ENCODE assay signal across 8 mouse cellular contexts in genomic region chr14:115042055-115042564, GRCm38 (mm10). TPM values are rescaled to one million over a fixed set of nuclear protein-coding genes. Genes with fewer than 3 reads are reported as not detected.
DNase-seq lines count a peak whose midpoint lies in the region; ATAC-seq and TF ChIP-seq lines count a peak whose summit lies in the region.

No protein-coding gene starts in this region.

- H3K9me3 ChIP-seq in ES-Bruce4 (replicated peaks; ENCODE audit: control insufficient read depth, insufficient read depth, low read length, poor library complexity, severe bottlenecking) = no peaks in the 10 kb centered on the region
- no peaks in the 10 kb centered on the region for H3K9me3 ChIP-seq in forebrain, embryonic 13.5 days (replicated peaks)
- H3K9me3 ChIP-seq in liver, postnatal 0 days (ENCODE audit: low read length) = no peaks in the 10 kb centered on the region
- no peaks in the 10 kb centered on the region for H3K9me3 ChIP-seq in neural tube, embryonic 13.5 days

- H3K9ac ChIP-seq in ES-Bruce4 (ENCODE audit: low read depth, poor library complexity, severe bottlenecking) = peak overlapping the region; percentile 100
- H3K9ac ChIP-seq in forebrain, embryonic 13.5 days = peak overlapping the region; percentile 99
- peak overlapping the region; percentile 89 for H3K9ac ChIP-seq in liver, postnatal 0 days (replicated peaks)
- peak overlapping the region; percentile 97 for H3K9ac ChIP-seq in neural tube, embryonic 13.5 days

- no peak for TF ChIP-seq EP300 in ES-Bruce4 (IDR thresholded peaks at IDR 0.05; ENCODE audit: insufficient read depth, low read depth, low read length)
- TF ChIP-seq EP300 in liver, postnatal 0 days (IDR thresholded peaks at IDR 0.05; ENCODE audit: low read depth) = no peak

- TF ChIP-seq POLR2A in ES-Bruce4 (IDR thresholded peaks at IDR 0.05; ENCODE audit: insufficient read depth, low read length) = no peak

- peak overlapping the region; percentile 68 for H3K27ac ChIP-seq in ES-Bruce4 (ENCODE audit: insufficient read depth, low read length)
- H3K27ac ChIP-seq in forebrain, embryonic 13.5 days = peak overlapping the region; percentile 94
- peak overlapping the region; percentile 96 for H3K27ac ChIP-seq in liver, postnatal 0 days (ENCODE audit: low read depth)
- peak overlapping the region; percentile 97 for H3K27ac ChIP-seq in neural tube, embryonic 13.5 days (replicated peaks)

- peaks cover 1% of the 10 kb centered on the region; the same call in 1 of the 2 replicates for H3K27me3 ChIP-seq in ES-Bruce4 (ENCODE audit: control insufficient read depth, insufficient read depth, low read length, poor library complexity, severe bottlenecking)
- H3K27me3 ChIP-seq in forebrain, embryonic 13.5 days = peaks cover 5% of the 10 kb centered on the region; the same call in 1 of the 2 replicates
- 0 out of 2 replicates have a peak, but pooled peaks cover 3% of the 10 kb centered on the region for H3K27me3 ChIP-seq in liver, postnatal 0 days (ENCODE audit: insufficient read depth, low read length)
- peaks cover 5% of the 10 kb centered on the region for H3K27me3 ChIP-seq in neural tube, embryonic 13.5 days

- H3K4me2 ChIP-seq in forebrain, embryonic 13.5 days = peak overlapping the region; percentile 61
- peak overlapping the region; percentile 73 for H3K4me2 ChIP-seq in liver, postnatal 0 days (ENCODE audit: low read depth, low read length)
- H3K4me2 ChIP-seq in neural tube, embryonic 13.5 days = peak overlapping the region; percentile 89

- peak; percentile 66 for DNase-seq in cerebellum, adult 11 months
- DNase-seq in heart, postnatal 14 days = peak; percentile 92 to 93
- peak; percentile 86 for DNase-seq in layer of hippocampus, adult 11-12 months (ENCODE audit: low spot score)
- DNase-seq in liver, postnatal 0 days = peak; percentile 89
- peak; percentile 45 for DNase-seq in telencephalon, adult 2 months (ENCODE audit: low read depth, low spot score)

- no peaks in the 10 kb centered on the region for H3K4me1 ChIP-seq in ES-Bruce4 (ENCODE audit: control insufficient read depth, insufficient read depth, low read length)
- peaks cover 40% of the 10 kb centered on the region for H3K4me1 ChIP-seq in forebrain, embryonic 13.5 days
- peaks cover 15% of the 10 kb centered on the region for H3K4me1 ChIP-seq in liver, postnatal 0 days (ENCODE audit: insufficient read depth)
- H3K4me1 ChIP-seq in neural tube, embryonic 13.5 days (replicated peaks) = peaks cover 46% of the 10 kb centered on the region

- peak overlapping the region; percentile 84 for H3K4me3 ChIP-seq in ES-Bruce4 (ENCODE audit: low read depth, low read length)
- H3K4me3 ChIP-seq in forebrain, embryonic 13.5 days = peak overlapping the region; percentile 94
- peak overlapping the region; percentile 67 for H3K4me3 ChIP-seq in liver, postnatal 0 days (ENCODE audit: low read depth, low read length)
- H3K4me3 ChIP-seq in neural tube, embryonic 13.5 days = peak overlapping the region; percentile 87

- peaks cover 45% of the 10 kb centered on the region for H3K36me3 ChIP-seq in ES-Bruce4 (ENCODE audit: control insufficient read depth, insufficient read depth, low read length, poor library complexity, severe bottlenecking)
- H3K36me3 ChIP-seq in forebrain, embryonic 13.5 days (ENCODE audit: poor library complexity, severe bottlenecking) = peaks cover 37% of the 10 kb centered on the region
- peaks cover 34% of the 10 kb centered on the region for H3K36me3 ChIP-seq in liver, postnatal 0 days (replicated peaks; ENCODE audit: insufficient read depth, low read length)
- H3K36me3 ChIP-seq in neural tube, embryonic 13.5 days = peaks cover 36% of the 10 kb centered on the region

- peak; percentile 85 for ATAC-seq in forebrain, embryonic 13.5 days
- peak; percentile 78 for ATAC-seq in liver, postnatal 0 days
- ATAC-seq in neural tube, embryonic 13.5 days (ENCODE audit: low read depth) = peak; percentile 84

- intact Hi-C loops in heart, postnatal 14 days (cut with DNase I) = loop anchor here (2.0 kb wide), 1 partner anchor 187 kb away; no protein-coding TSS in a partner anchor

- 0% methylated on average over 24 of the region's 51 CpGs for WGBS in forebrain, embryonic 13.5 days
- WGBS in liver, postnatal 0 days (ENCODE audit: insufficient replicate concordance) = 0% methylated on average over 30 of the region's 51 CpGs
- WGBS in neural tube, embryonic 13.5 days = 0% methylated on average over 25 of the region's 51 CpGs

- TF ChIP-seq CTCF in ES-Bruce4 (IDR thresholded peaks at IDR 0.05; ENCODE audit: low read depth, low read length) = peak; percentile 37
- peak; percentile 78 for TF ChIP-seq CTCF in liver, postnatal 0 days (IDR thresholded peaks at IDR 0.05; ENCODE audit: low read depth)

RNA-seq across cellular contexts. Expression of gene Gpc5, which starts 49.9 kb away (rescaled TPM):
- polyA plus RNA-seq in ES-Bruce4 (2011; ENCODE audit: insufficient read depth, insufficient read length, low read depth, missing spikeins) = not detected in 2 replicates
- polyA plus RNA-seq in forebrain, embryonic 13.5 days (2015; fragmentation: Nextera tagmentation; extraction: Ambion mirVana) = 0.77 and 1.4 TPM in 2 replicates
- not detected for total RNA-seq in heart, postnatal 14 days (2021)
- polyA plus RNA-seq in liver, postnatal 0 days (2015; fragmentation: Nextera tagmentation; extraction: Ambion mirVana) = not detected in 2 replicates
- 6.7 and 7.1 TPM in 2 replicates for polyA plus RNA-seq in neural tube, embryonic 13.5 days (2015; fragmentation: Nextera tagmentation; extraction: Ambion mirVana)

Comparison
In these comparisons a context has a peak if more than half of its experiments do, and no peak if none do; other contexts are left out.
1. Peak in every context shown above with its lines: DNase-seq, ATAC-seq, H3K4me3 ChIP-seq and H3K27ac ChIP-seq.